Mouse (Mus musculus) myocyte (in vitro differentiated cells): ENCODE results near the gene Gk2.

Experiments
- CEBPB ChIP-seq: IDR thresholded peaks from 2 replicates; pipeline ENCODE4 v1.6.1; 2011; ENCODE audit warnings: mild to moderate bottlenecking, moderate library complexity; ENCODE audit not compliant: poor library complexity, insufficient read depth, severe bottlenecking
- E2F4 ChIP-seq: IDR thresholded peaks from one replicate; pipeline ENCODE4 v1.6.1; 2011; ENCODE audit warnings: mild to moderate bottlenecking, control low read depth, moderate library complexity; ENCODE audit not compliant: insufficient read depth
- MAX ChIP-seq: IDR thresholded peaks from one replicate; pipeline ENCODE4 v1.6.1; 2011; ENCODE audit warnings: low read depth, mild to moderate bottlenecking, control low read depth
- MYOD1 ChIP-seq, 3 experiments: IDR thresholded peaks; one replicate each; pipeline ENCODE4 v1.6.1; 2011; ENCODE audit warnings: control low read depth in 2 of 3, low read depth in 2 of 3, mild to moderate bottlenecking in 2 of 3, moderate library complexity in 1 of 3; ENCODE audit not compliant: insufficient read length in 2 of 3, control insufficient read depth in 1 of 3
- MYOG ChIP-seq, 3 experiments: IDR thresholded peaks; one replicate each; pipeline ENCODE4 v1.6.1; 2011; ENCODE audit warnings: control low read depth in 2 of 3, low read depth in 2 of 3, mild to moderate bottlenecking in 2 of 3; ENCODE audit not compliant: insufficient read length in 2 of 3, control insufficient read depth in 1 of 3, insufficient read depth in 1 of 3
- POLR2A ChIP-seq: IDR thresholded peaks from one replicate; pipeline ENCODE4 v1.6.1; 2011; ENCODE audit warnings: low read depth, mild to moderate bottlenecking, control low read depth, moderate library complexity; ENCODE audit not compliant: insufficient read length
- POLR2AphosphoS2 ChIP-seq: IDR thresholded peaks from one replicate; pipeline ENCODE4 v1.6.1; 2011; ENCODE audit warnings: low read depth, control low read depth; ENCODE audit not compliant: insufficient read length
- SRF ChIP-seq: IDR thresholded peaks from one replicate; pipeline ENCODE4 v1.6.1; 2011; ENCODE audit warnings: low read depth; ENCODE audit not compliant: control insufficient read depth, insufficient read length
- TCF12 ChIP-seq: IDR thresholded peaks from one replicate; pipeline ENCODE4 v1.6.1; 2011; ENCODE audit warnings: mild to moderate bottlenecking, control low read depth; ENCODE audit not compliant: poor library complexity, insufficient read depth, severe bottlenecking
- TCF3 ChIP-seq: IDR thresholded peaks from one replicate; pipeline ENCODE4 v1.6.1; 2011; ENCODE audit warnings: low read depth, control low read depth; ENCODE audit not compliant: insufficient read length
- USF1 ChIP-seq: IDR thresholded peaks from one replicate; pipeline ENCODE4 v1.6.1; 2011; ENCODE audit warnings: low read depth, mild to moderate bottlenecking, control low read depth, moderate library complexity

GRCm38 (mm10) chr5:97429976-97430375 is 26.8 kb downstream of the Gk2 start:
- no peak for TF ChIP-seq MYOD1 (IDR thresholded peaks at IDR 0.05; ENCODE audit: control insufficient read depth in 1 of 3, insufficient read length in 2 of 3, low read depth in 2 of 3)
- no peak for TF ChIP-seq POLR2A
- TF ChIP-seq MYOG (IDR thresholded peaks at IDR 0.05; ENCODE audit: control insufficient read depth in 1 of 3, insufficient read depth in 1 of 3, insufficient read length in 2 of 3, low read depth in 2 of 3): no peak
- TF ChIP-seq POLR2AphosphoS2: no peak
- TF ChIP-seq MAX: no peak
- TF ChIP-seq E2F4: no peak
- TF ChIP-seq USF1: no peak
- no peak for TF ChIP-seq SRF
- no peak for TF ChIP-seq CEBPB
- no peak for TF ChIP-seq TCF12
- no peak for TF ChIP-seq TCF3
